Mouse (Mus musculus) C2C12 (cell line): Measurements from ENCODE around the gene Mgat4c. TPM values are rescaled to one million over a fixed set of nuclear protein-coding genes. Genes with fewer than 3 reads are reported as not detected.
"Not testable (repeated sequence)": the region's sequence is repeated elsewhere in the genome, so short reads cannot be mapped to it uniquely, and the experiment has no call there.

Experiments
- H3K27me3 ChIP-seq: one replicate; pipeline ENCODE4 v1.6.1; 2011; ENCODE audit not compliant: control insufficient read depth, insufficient read depth, insufficient read length
- H3K36me3 ChIP-seq: one replicate; pipeline ENCODE4 v1.6.1; 2011; ENCODE audit not compliant: control insufficient read depth, insufficient read depth
- H3K4me3 ChIP-seq: one replicate; pipeline ENCODE4 v1.5.1; 2011; ENCODE audit warnings: mild to moderate bottlenecking, control low read depth; ENCODE audit not compliant: poor library complexity, insufficient read depth, severe bottlenecking
- H3K79me2 ChIP-seq: one replicate; pipeline ENCODE4 v1.6.1; 2011; ENCODE audit not compliant: control insufficient read depth, insufficient read depth
- H3K79me3 ChIP-seq: one replicate; pipeline ENCODE4 v1.6.1; 2011; ENCODE audit warnings: low read depth, control low read depth
- H3ac ChIP-seq: one replicate; pipeline ENCODE3; 2011; ENCODE audit warnings: low read depth; ENCODE audit not compliant: control insufficient read depth, insufficient read length
- CEBPB ChIP-seq: IDR thresholded peaks from one replicate; pipeline ENCODE4 v1.6.1; 2011; ENCODE audit warnings: low read depth, mild to moderate bottlenecking, control low read depth, moderate library complexity
- CTCF ChIP-seq: IDR thresholded peaks from one replicate; pipeline ENCODE4 v1.5.1; 2011; ENCODE audit not compliant: control insufficient read depth, insufficient read depth, insufficient read length
- FOSL1 ChIP-seq: IDR thresholded peaks from one replicate; pipeline ENCODE4 v1.8.0; 2011; ENCODE audit warnings: mild to moderate bottlenecking, low read length; ENCODE audit not compliant: poor library complexity, insufficient read depth, severe bottlenecking
- MAX ChIP-seq: IDR thresholded peaks from one replicate; pipeline ENCODE4 v1.6.1; 2011; ENCODE audit warnings: mild to moderate bottlenecking, control low read depth
- MYOD1 ChIP-seq: IDR thresholded peaks from one replicate; pipeline ENCODE4 v1.6.1; 2011; ENCODE audit warnings: low read depth; ENCODE audit not compliant: control insufficient read depth, insufficient read length
- MYOG ChIP-seq: IDR thresholded peaks from one replicate; pipeline ENCODE4 v1.6.1; 2011; ENCODE audit not compliant: control insufficient read depth, insufficient read length; ENCODE audit errors: extremely low read depth
- USF1 ChIP-seq: IDR thresholded peaks from one replicate; pipeline ENCODE4 v1.6.1; 2011; ENCODE audit warnings: low read depth, mild to moderate bottlenecking, control low read depth, moderate library complexity
- microRNA-seq: library from miRNA; unstranded; fragments of <30 nt; microRNA quantifications from one replicate; pipeline ENCODE4, GENCODE M21; 2019; ENCODE audit warnings: borderline microRNAs expressed
- polyA plus RNA-seq: library from polyadenylated mRNA; unstranded; fragments of >200 nt; fragmentation: generic; extraction: Trizol; gene quantifications from one replicate; pipeline ENCODE4 v1.2.1, GENCODE M21; 2012; ENCODE audit warnings: missing spikeins

Mgat4c gene
- polyA plus RNA-seq, 1 experiment: not detected

GRCm38 (mm10) chr10:102374061-102374460 is 692.8 kb downstream of the Mgat4c start:
- H3K79me3 ChIP-seq: no peaks in the 10 kb centered on the region
- no peaks in the 10 kb centered on the region for H3K79me2 ChIP-seq
- no peak overlapping the region for H3ac ChIP-seq
- no peaks in the 10 kb centered on the region for H3K36me3 ChIP-seq
- TF ChIP-seq FOSL1 (no peak), CTCF (no peak), MYOG (no peak), CEBPB (no peak), MAX (no peak), USF1 (no peak), MYOD1 (no peak)
- no peaks in the 10 kb centered on the region for H3K27me3 ChIP-seq
- H3K4me3 ChIP-seq: no peak overlapping the region

GRCm38 (mm10) chr10:102377377-102377776 is 696.1 kb downstream of the Mgat4c start:
- Histone ChIP-seq H3ac (no peak overlapping the region), H3K79me2 (no peaks in the 10 kb centered on the region), H3K79me3 (no peaks in the 10 kb centered on the region), H3K36me3 (no peaks in the 10 kb centered on the region), H3K27me3 (no peaks in the 10 kb centered on the region), H3K4me3 (no peak overlapping the region)
- TF ChIP-seq USF1 (no peak), MAX (no peak), CTCF (no peak), FOSL1 (no peak), MYOG (no peak), CEBPB (no peak), MYOD1 (no peak)

DNA sequence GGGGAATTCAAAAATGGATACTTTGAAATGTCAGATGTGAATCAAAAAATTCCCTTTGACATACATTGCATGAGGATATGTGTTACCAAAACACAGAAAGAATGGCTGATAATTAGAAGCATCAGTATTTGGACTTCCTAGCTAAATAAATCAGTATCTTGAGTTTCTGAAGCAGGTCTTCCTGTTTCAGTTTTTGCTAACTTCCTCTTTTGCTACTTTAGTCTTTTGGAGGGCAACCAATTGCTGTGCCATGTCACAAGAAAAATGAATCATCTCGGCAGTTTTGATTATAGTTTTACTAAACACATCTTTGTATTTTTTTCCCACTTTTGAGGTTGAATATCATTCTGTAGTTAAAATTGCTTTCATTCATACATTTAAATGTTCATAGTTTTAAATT is 707.9 kb downstream of the Mgat4c start:
- no peak overlapping the region for H3K4me3 ChIP-seq
- TF ChIP-seq MAX (no peak), MYOG (no peak), FOSL1 (no peak), MYOD1 (no peak), CEBPB (no peak), USF1 (no peak), CTCF (no peak)
- no peak overlapping the region for H3ac ChIP-seq
- H3K79me2 ChIP-seq: no peaks in the 10 kb centered on the region
- no peaks in the 10 kb centered on the region for H3K27me3 ChIP-seq
- H3K79me3 ChIP-seq: no peaks in the 10 kb centered on the region
- no peaks in the 10 kb centered on the region for H3K36me3 ChIP-seq

DNA sequence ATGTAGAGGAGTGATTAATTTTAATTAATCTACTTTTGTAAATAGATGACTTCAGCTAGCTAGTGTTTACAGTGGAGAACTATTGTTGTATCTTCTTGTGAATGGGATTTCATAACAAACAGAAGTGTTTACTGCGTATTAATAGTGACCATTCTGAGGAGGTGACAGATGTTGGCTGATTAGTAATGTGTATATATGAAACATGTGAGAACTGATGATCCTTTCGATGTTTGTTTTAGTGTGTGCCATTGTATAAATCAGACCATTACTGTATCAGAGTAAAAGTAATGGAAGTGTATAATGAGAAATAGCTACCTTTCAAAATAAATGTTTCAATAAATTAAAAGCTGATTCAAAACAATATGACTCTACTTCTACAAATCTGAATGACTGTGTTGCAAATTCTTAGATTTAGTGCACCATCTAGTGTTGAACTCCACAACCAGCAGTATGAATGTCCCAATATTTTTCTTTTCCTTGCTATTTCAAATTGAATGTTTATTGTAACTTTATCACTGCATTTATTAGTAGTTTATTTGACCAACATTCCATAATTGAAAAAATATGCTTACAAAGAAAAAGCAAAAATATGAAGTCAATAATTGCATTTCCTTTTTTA is 736.5 kb downstream of the Mgat4c start:
- no peak overlapping the region for H3ac ChIP-seq
- no peak for TF ChIP-seq CEBPB
- no peak for TF ChIP-seq MAX
- TF ChIP-seq CTCF: no peak
- no peak for TF ChIP-seq MYOD1
- no peak for TF ChIP-seq USF1
- TF ChIP-seq MYOG: no peak
- no peak for TF ChIP-seq FOSL1
- H3K79me2 ChIP-seq: no peaks in the 10 kb centered on the region
- H3K79me3 ChIP-seq: no peaks in the 10 kb centered on the region
- no peaks in the 10 kb centered on the region for H3K36me3 ChIP-seq
- no peaks in the 10 kb centered on the region for H3K27me3 ChIP-seq
- H3K4me3 ChIP-seq: no peak overlapping the region

- not testable (repeated sequence) for H3K27me3 ChIP-seq, H3K36me3 ChIP-seq, H3K4me3 ChIP-seq, H3K79me2 ChIP-seq, H3K79me3 ChIP-seq, H3ac ChIP-seq
Observed at GRCm38 (mm10) chr10:102435048-102435447, 753.8 kb downstream of the Mgat4c start.

DNA sequence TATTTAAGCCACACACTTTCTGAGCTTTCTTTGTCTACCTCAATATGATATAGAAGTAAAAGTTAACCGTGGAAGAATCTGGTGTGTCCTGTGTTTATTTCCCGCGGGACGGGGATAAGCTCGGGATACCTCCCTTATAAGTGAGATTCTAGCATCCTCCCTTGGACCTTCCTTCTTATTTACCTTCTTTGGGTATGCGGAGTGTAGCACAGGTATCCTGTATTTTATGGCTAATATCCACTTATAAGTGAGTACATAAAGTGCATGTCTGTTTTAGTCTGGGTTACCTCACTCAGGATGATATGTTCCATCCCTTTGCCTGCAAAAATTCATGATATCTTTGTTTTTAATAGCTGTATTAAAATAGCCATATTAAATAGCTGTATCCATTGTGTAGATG is 754.2 kb downstream of the Mgat4c start:
- not testable (repeated sequence) for H3K4me3 ChIP-seq, H3K79me2 ChIP-seq, H3K27me3 ChIP-seq, H3K36me3 ChIP-seq, H3K79me3 ChIP-seq, H3ac ChIP-seq

Small RNA genes within 50 kb of the gene (microRNA-seq; reads per million reads assigned to microRNA genes)
- not detected for gene Mir3059
